Mouse (Mus musculus): Measurements from ENCODE around the gene Thsd4. TPM values are rescaled to one million over a fixed set of nuclear protein-coding genes. Genes with fewer than 3 reads are reported as not detected.

Thsd4 gene
- polyA plus RNA-seq, 1 experiment, result 1.3 TPM

DNA sequence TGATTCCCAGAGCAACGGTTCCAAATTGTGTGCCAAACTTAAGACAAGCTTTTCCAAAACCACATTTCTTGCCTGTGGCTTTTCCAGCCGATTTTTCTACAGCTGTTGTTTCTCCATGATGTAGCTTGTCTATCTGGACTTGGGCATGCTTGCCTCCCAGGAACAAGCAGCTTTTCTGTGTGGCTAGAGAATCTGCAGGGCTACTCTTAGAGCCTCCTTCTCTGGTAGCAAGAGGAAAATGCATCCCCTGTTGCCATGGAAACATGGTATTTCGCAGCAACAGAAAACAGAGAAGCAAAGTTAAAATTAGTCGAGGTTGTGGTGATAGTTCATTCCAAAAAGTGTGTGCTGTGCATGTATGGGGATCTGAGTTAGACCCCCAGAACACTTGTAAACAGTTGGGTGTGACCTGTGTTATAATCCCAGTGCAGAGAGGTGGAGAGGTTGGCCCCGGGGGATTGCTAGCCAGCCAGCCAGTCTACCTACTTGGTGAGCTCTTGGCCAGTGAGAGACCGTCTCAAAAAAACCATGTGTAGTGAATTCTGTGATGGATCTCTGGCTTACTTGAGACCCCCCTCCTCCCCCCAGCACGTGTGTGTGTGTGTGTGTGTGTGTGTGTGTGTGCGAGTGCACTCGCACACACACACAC is 39.9 kb upstream of the Thsd4 start:
- Histone ChIP-seq H3K79me2 (ENCODE audit: control insufficient read depth, insufficient read depth) (no peaks in the 10 kb centered on the region), H3ac (ENCODE audit: control insufficient read depth, insufficient read length, low read depth) (no peak overlapping the region), H3K36me3 (ENCODE audit: control insufficient read depth, insufficient read depth) (no peaks in the 10 kb centered on the region), H3K4me3 (ENCODE audit: insufficient read depth, poor library complexity, severe bottlenecking) (no peak overlapping the region), H3K27me3 (ENCODE audit: control insufficient read depth, insufficient read depth, insufficient read length) (no peaks in the 10 kb centered on the region), H3K79me3 (ENCODE audit: low read depth) (no peaks in the 10 kb centered on the region)
- TF ChIP-seq MYOD1 (IDR thresholded peaks at IDR 0.05; ENCODE audit: control insufficient read depth, insufficient read length, low read depth), result no peak
- TF ChIP-seq CTCF (IDR thresholded peaks at IDR 0.05; ENCODE audit: control insufficient read depth, insufficient read depth, insufficient read length), result no peak
- no peak for TF ChIP-seq MYOG (IDR thresholded peaks at IDR 0.05; ENCODE audit: control insufficient read depth, extremely low read depth, insufficient read length)
- TF ChIP-seq FOSL1 (IDR thresholded peaks at IDR 0.05; ENCODE audit: insufficient read depth, low read length, poor library complexity, severe bottlenecking), result no peak

DNA sequence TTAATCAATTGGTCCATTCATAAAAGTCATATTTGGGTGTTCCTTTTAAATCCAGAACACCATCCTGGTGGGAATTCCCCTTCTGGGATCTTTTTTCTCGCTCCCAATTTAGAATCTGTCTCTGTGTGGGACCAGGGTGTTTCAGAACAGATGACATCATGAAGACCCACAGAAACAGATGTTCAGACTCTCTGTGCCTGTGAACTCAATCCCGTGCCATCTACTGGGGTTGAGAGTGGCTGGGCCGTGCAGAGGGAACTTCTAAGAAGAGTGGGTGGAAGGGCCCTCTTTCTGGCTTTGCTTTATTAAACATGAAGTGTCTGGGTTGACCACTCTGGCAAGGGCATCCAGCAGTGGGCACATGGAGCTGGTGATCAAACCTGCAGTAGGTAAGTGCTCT is 36.7 kb upstream of the Thsd4 start:
- TF ChIP-seq CTCF (IDR thresholded peaks at IDR 0.05; ENCODE audit: control insufficient read depth, insufficient read depth, insufficient read length) (no peak), MAX (IDR thresholded peaks at IDR 0.05) (no peak), MYOG (IDR thresholded peaks at IDR 0.05; ENCODE audit: control insufficient read depth, extremely low read depth, insufficient read length) (no peak), MYOD1 (IDR thresholded peaks at IDR 0.05; ENCODE audit: control insufficient read depth, insufficient read length, low read depth) (no peak), USF1 (IDR thresholded peaks at IDR 0.05; ENCODE audit: low read depth) (no peak), FOSL1 (IDR thresholded peaks at IDR 0.05; ENCODE audit: insufficient read depth, low read length, poor library complexity, severe bottlenecking) (no peak), CEBPB (IDR thresholded peaks at IDR 0.05; ENCODE audit: low read depth) (no peak)

DNA sequence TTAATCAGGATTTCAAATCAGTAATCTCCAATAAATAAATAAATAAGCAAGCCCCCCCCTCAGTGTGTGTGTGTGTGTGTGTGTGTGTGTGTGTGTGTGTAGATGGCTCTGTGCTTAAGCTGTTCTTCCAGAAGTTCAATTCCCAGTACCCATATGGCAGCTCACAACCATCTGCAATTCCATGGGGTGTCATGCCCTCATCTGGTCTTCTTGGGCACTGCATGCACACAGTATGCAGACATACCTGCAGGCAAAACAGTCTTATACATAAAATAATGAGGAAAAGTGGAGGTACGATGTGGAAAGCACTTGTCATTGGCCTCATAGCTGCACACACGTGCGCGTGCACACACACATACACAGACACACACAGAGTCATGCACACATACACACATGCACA is 29.4 kb upstream of the Thsd4 start:
- Histone ChIP-seq H3ac (ENCODE audit: control insufficient read depth, insufficient read length, low read depth) (no peak overlapping the region), H3K27me3 (ENCODE audit: control insufficient read depth, insufficient read depth, insufficient read length) (peaks cover 17% of the 10 kb centered on the region), H3K79me2 (ENCODE audit: control insufficient read depth, insufficient read depth) (no peaks in the 10 kb centered on the region), H3K36me3 (ENCODE audit: control insufficient read depth, insufficient read depth) (no peaks in the 10 kb centered on the region), H3K79me3 (ENCODE audit: low read depth) (no peaks in the 10 kb centered on the region), H3K4me3 (ENCODE audit: insufficient read depth, poor library complexity, severe bottlenecking) (no peak overlapping the region)
- no peak for TF ChIP-seq MYOG (IDR thresholded peaks at IDR 0.05; ENCODE audit: control insufficient read depth, extremely low read depth, insufficient read length)
- TF ChIP-seq MYOD1 (IDR thresholded peaks at IDR 0.05; ENCODE audit: control insufficient read depth, insufficient read length, low read depth), result no peak
- no peak for TF ChIP-seq CTCF (IDR thresholded peaks at IDR 0.05; ENCODE audit: control insufficient read depth, insufficient read depth, insufficient read length)
- no peak for TF ChIP-seq USF1 (IDR thresholded peaks at IDR 0.05; ENCODE audit: low read depth)
- TF ChIP-seq MAX (IDR thresholded peaks at IDR 0.05), result no peak
- TF ChIP-seq FOSL1 (IDR thresholded peaks at IDR 0.05; ENCODE audit: insufficient read depth, low read length, poor library complexity, severe bottlenecking), result no peak
- no peak for TF ChIP-seq CEBPB (IDR thresholded peaks at IDR 0.05; ENCODE audit: low read depth)

More for the DNA sequence above, 36.7 kb upstream of the Thsd4 start:
- Histone ChIP-seq H3K4me3 (ENCODE audit: insufficient read depth, poor library complexity, severe bottlenecking) (no peak overlapping the region), H3K79me3 (ENCODE audit: low read depth) (no peaks in the 10 kb centered on the region), H3K36me3 (ENCODE audit: control insufficient read depth, insufficient read depth) (no peaks in the 10 kb centered on the region), H3K79me2 (ENCODE audit: control insufficient read depth, insufficient read depth) (no peaks in the 10 kb centered on the region), H3K27me3 (ENCODE audit: control insufficient read depth, insufficient read depth, insufficient read length) (peaks cover 11% of the 10 kb centered on the region), H3ac (ENCODE audit: control insufficient read depth, insufficient read length, low read depth) (no peak overlapping the region)

DNA sequence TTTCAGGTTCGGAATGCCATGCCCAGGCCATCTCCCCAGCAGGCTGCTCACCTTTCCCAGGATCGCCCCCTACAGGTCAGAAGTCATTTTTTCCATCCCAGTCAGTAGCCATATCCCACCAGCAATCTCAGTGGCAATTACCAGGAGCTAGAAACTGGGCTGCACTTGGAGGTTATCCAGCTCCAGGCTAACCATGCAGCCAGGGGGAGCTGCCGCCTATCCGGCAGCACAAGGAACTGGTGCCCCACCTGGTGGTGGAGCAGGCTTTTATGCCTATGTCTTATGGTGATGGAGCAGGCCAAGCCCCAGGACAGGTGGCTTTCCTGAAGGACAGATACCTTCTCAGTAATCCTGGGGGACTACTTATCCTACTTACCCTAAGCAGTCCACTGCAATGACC is 26.3 kb upstream of the Thsd4 start:
- H3K79me3 ChIP-seq (ENCODE audit: low read depth), result no peaks in the 10 kb centered on the region
- no peak overlapping the region for H3K4me3 ChIP-seq (ENCODE audit: insufficient read depth, poor library complexity, severe bottlenecking)
- H3K27me3 ChIP-seq (ENCODE audit: control insufficient read depth, insufficient read depth, insufficient read length), result peaks cover 6% of the 10 kb centered on the region
- H3ac ChIP-seq (ENCODE audit: control insufficient read depth, insufficient read length, low read depth), result no peak overlapping the region
- H3K79me2 ChIP-seq (ENCODE audit: control insufficient read depth, insufficient read depth), result no peaks in the 10 kb centered on the region
- H3K36me3 ChIP-seq (ENCODE audit: control insufficient read depth, insufficient read depth), result no peaks in the 10 kb centered on the region
- TF ChIP-seq MYOG (IDR thresholded peaks at IDR 0.05; ENCODE audit: control insufficient read depth, extremely low read depth, insufficient read length), result no peak
- no peak for TF ChIP-seq MAX (IDR thresholded peaks at IDR 0.05)
- TF ChIP-seq CTCF (IDR thresholded peaks at IDR 0.05; ENCODE audit: control insufficient read depth, insufficient read depth, insufficient read length), result peak; percentile 76
- TF ChIP-seq MYOD1 (IDR thresholded peaks at IDR 0.05; ENCODE audit: control insufficient read depth, insufficient read length, low read depth), result no peak
- no peak for TF ChIP-seq FOSL1 (IDR thresholded peaks at IDR 0.05; ENCODE audit: insufficient read depth, low read length, poor library complexity, severe bottlenecking)

DNA sequence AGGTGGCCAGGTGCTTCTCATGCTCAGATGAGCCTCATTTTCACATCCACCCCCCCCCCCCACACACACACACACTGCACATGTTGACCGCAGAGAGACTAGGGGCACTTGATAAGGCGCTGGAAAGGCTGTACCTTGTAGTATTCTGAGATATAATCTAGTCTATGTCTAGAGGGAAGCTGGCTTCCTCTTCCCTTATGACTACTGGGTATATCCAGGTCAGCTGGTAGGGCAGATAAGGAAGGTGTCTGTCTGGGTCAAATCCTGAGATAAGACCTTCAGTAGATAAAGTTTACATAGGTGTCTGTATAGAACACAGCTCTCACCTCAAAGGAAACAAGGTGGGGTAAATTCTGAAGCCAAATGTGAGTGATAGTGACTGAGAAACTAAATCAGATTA is 24.3 kb upstream of the Thsd4 start:
- no peak for TF ChIP-seq MYOD1 (IDR thresholded peaks at IDR 0.05; ENCODE audit: control insufficient read depth, insufficient read length, low read depth)
- no peak for TF ChIP-seq MYOG (IDR thresholded peaks at IDR 0.05; ENCODE audit: control insufficient read depth, extremely low read depth, insufficient read length)
- no peak for TF ChIP-seq CEBPB (IDR thresholded peaks at IDR 0.05; ENCODE audit: low read depth)
- TF ChIP-seq MAX (IDR thresholded peaks at IDR 0.05), result no peak
- no peak for TF ChIP-seq CTCF (IDR thresholded peaks at IDR 0.05; ENCODE audit: control insufficient read depth, insufficient read depth, insufficient read length)
- TF ChIP-seq USF1 (IDR thresholded peaks at IDR 0.05; ENCODE audit: low read depth), result no peak
- TF ChIP-seq FOSL1 (IDR thresholded peaks at IDR 0.05; ENCODE audit: insufficient read depth, low read length, poor library complexity, severe bottlenecking), result no peak
- H3K36me3 ChIP-seq (ENCODE audit: control insufficient read depth, insufficient read depth), result no peaks in the 10 kb centered on the region
- H3K4me3 ChIP-seq (ENCODE audit: insufficient read depth, poor library complexity, severe bottlenecking), result no peak overlapping the region
- no peaks in the 10 kb centered on the region for H3K79me3 ChIP-seq (ENCODE audit: low read depth)
- no peaks in the 10 kb centered on the region for H3K79me2 ChIP-seq (ENCODE audit: control insufficient read depth, insufficient read depth)
- no peaks in the 10 kb centered on the region for H3K27me3 ChIP-seq (ENCODE audit: control insufficient read depth, insufficient read depth, insufficient read length)
- no peak overlapping the region for H3ac ChIP-seq (ENCODE audit: control insufficient read depth, insufficient read length, low read depth)
